Mouse (Mus musculus) kidney, embryonic 15.5 days (tissue): ENCODE measurements around the gene Taf6l. TPM values are rescaled to one million over a fixed set of nuclear protein-coding genes. Genes with fewer than 3 reads are reported as not detected.
A peak's percentile ranks its signal among the peaks of the same experiment; 100 is the strongest.

Experiments used
- ATAC-seq: fragments of 200-750 bp; cut with Nextera tagmentation; replicated peaks from 2 replicates; pipeline ENCODE4 v1.8.0; 2017; ENCODE audit warnings: moderate TSS enrichment; ENCODE audit not compliant: low FRiP score
- H3K27ac ChIP-seq: fragments of 300-500 bp; sonication (generic); 2 replicates; pipeline ENCODE4 v1.5.1; 2015; ENCODE audit warnings: mild to moderate bottlenecking, inconsistent platforms
- H3K27me3 ChIP-seq: fragments of 300-500 bp; sonication (generic); 2 replicates; pipeline ENCODE4 v1.6.1; 2015; ENCODE audit warnings: inconsistent platforms
- H3K36me3 ChIP-seq: fragments of 300-500 bp; sonication (generic); 2 replicates; pipeline ENCODE4 v1.6.1; 2015; ENCODE audit warnings: inconsistent platforms
- H3K4me1 ChIP-seq: fragments of 300-500 bp; sonication (generic); 2 replicates; pipeline ENCODE4 v1.6.1; 2015; ENCODE audit warnings: inconsistent platforms
- H3K4me2 ChIP-seq: fragments of 300-500 bp; sonication (generic); 2 replicates; pipeline ENCODE4 v1.6.1; 2015; ENCODE audit warnings: moderate library complexity, mild to moderate bottlenecking, inconsistent platforms
- H3K4me3 ChIP-seq: fragments of 300-500 bp; sonication (generic); replicated peaks from 2 replicates; pipeline ENCODE4 v1.5.1; 2015; ENCODE audit warnings: mild to moderate bottlenecking, inconsistent platforms
- H3K9ac ChIP-seq: fragments of 300-500 bp; sonication (generic); 2 replicates; pipeline ENCODE4 v1.6.1; 2015; ENCODE audit warnings: mild to moderate bottlenecking, inconsistent platforms
- H3K9me3 ChIP-seq: fragments of 300-500 bp; sonication (generic); replicated peaks from 2 replicates; pipeline ENCODE4 v1.6.1; 2016; ENCODE audit warnings: inconsistent platforms
- WGBS: fragments of 180-500 bp; shearing (Covaris S2); methylation state at CpG from one replicate; pipeline ENCODE4 v1.1.7; 2015; ENCODE audit warnings: mixed read lengths; 5-methylcytosine and 5-hydroxymethylcytosine counted together
- polyA plus RNA-seq: library from polyadenylated mRNA; unstranded; fragments of >200 nt; fragmentation: Nextera tagmentation; extraction: Ambion mirVana; gene quantifications from 2 replicates; pipeline ENCODE4 v1.2.1, GENCODE M21; 2015

The Taf6l gene
- polyA plus RNA-seq, 1 experiment from 2014 or later = 35.1 TPM

- Histone ChIP-seq H3K27ac (no peak overlapping the region), H3K4me2 (peak overlapping the region; percentile 88), H3K4me3 (peak overlapping the region; percentile 17; the same call in 1 of the 2 replicates), H3K27me3 (no peaks in the 10 kb centered on the region), H3K9me3 (no peaks in the 10 kb centered on the region), H3K9ac (peak overlapping the region; percentile 28; the same call in 1 of the 2 replicates), H3K4me1 (peaks cover 30% of the 10 kb centered on the region), H3K36me3 (peaks cover 50% of the 10 kb centered on the region)
- ATAC-seq = no peak
- WGBS = 84% methylated on average over 3 of the region's 3 CpGs
Observed at GRCm38 (mm10) chr19:8817001-8817400, 30.8 kb upstream of the Taf6l start.

- Histone ChIP-seq H3K27ac (peak overlapping the region; percentile 27; the same call in 1 of the 2 replicates), H3K4me2 (0 out of 2 replicates have a peak overlapping the region, but pooled peaks have one; percentile 27), H3K4me3 (no peak overlapping the region), H3K4me1 (peaks cover 27% of the 10 kb centered on the region), H3K9ac (no peak overlapping the region), H3K36me3 (peaks cover 61% of the 10 kb centered on the region), H3K27me3 (no peaks in the 10 kb centered on the region), H3K9me3 (no peaks in the 10 kb centered on the region)
- WGBS = 61% methylated on average over 11 of the region's 11 CpGs
- ATAC-seq = no peak
Observed at GRCm38 (mm10) chr19:8815812-8816211, 29.6 kb upstream of the Taf6l start.

- no peak overlapping the region for H3K9ac ChIP-seq
- peaks cover 20% of the 10 kb centered on the region for H3K4me1 ChIP-seq
- ATAC-seq = no peak
- 95% methylated on average over 5 of the region's 5 CpGs for WGBS
- no peak overlapping the region for H3K4me2 ChIP-seq
- no peaks in the 10 kb centered on the region for H3K27me3 ChIP-seq
- no peak overlapping the region for H3K27ac ChIP-seq
- peaks cover 78% of the 10 kb centered on the region for H3K36me3 ChIP-seq
- H3K9me3 ChIP-seq = no peaks in the 10 kb centered on the region
- no peak overlapping the region for H3K4me3 ChIP-seq
Observed at GRCm38 (mm10) chr19:8806810-8807209, 20.6 kb upstream of the Taf6l start.

- no peak overlapping the region for H3K4me3 ChIP-seq
- H3K27ac ChIP-seq = no peak overlapping the region
- no peak overlapping the region for H3K4me2 ChIP-seq
- H3K9ac ChIP-seq = no peak overlapping the region
- 90% methylated on average over 11 of the region's 11 CpGs for WGBS
- H3K27me3 ChIP-seq = no peaks in the 10 kb centered on the region
- H3K4me1 ChIP-seq = peaks cover 23% of the 10 kb centered on the region
- no peaks in the 10 kb centered on the region for H3K9me3 ChIP-seq
- H3K36me3 ChIP-seq = peaks cover 56% of the 10 kb centered on the region
- ATAC-seq = no peak
Observed at GRCm38 (mm10) chr19:8803879-8804660, 17.9 kb upstream of the Taf6l start.

GRCm38 (mm10) chr19:8803204-8803780 lies 17.1 kb upstream of the Taf6l start:
- WGBS = 87% methylated on average over 9 of the region's 9 CpGs
- H3K4me1 ChIP-seq = peaks cover 23% of the 10 kb centered on the region
- H3K9ac ChIP-seq = no peak overlapping the region
- H3K4me3 ChIP-seq = peak overlapping the region; percentile 79
- H3K27ac ChIP-seq = peak overlapping the region; percentile 97
- peaks cover 48% of the 10 kb centered on the region for H3K36me3 ChIP-seq
- no peak for ATAC-seq
- H3K27me3 ChIP-seq = no peaks in the 10 kb centered on the region
- peak overlapping the region; percentile 76 for H3K4me2 ChIP-seq
- H3K9me3 ChIP-seq = no peaks in the 10 kb centered on the region

GRCm38 (mm10) chr19:8802130-8802821 lies 16.1 kb upstream of the Taf6l start, which contains the start of gene Zbtb3:
Gene Zbtb3 (plus strand): TSS chr19:8802555.
- WGBS = under 1% methylated on average over 30 of the region's 30 CpGs
- Histone ChIP-seq H3K9ac (peak within 1 kb of the TSS; percentile 60), H3K4me3 (peak within 1 kb of the TSS; percentile 79)

GRCm38 (mm10) chr19:8798947-8799315 lies 12.7 kb upstream of the Taf6l start:
- H3K4me3 ChIP-seq = peak overlapping the region; percentile 86

More at GRCm38 (mm10) chr19:8802130-8802821, 16.1 kb upstream of the Taf6l start, which contains the start of gene Zbtb3:
- peak within 1 kb of the TSS; percentile 97 for H3K27ac ChIP-seq
- no peaks in the 10 kb centered on the region for H3K27me3 ChIP-seq
- peak; percentile 97 for ATAC-seq
- H3K4me2 ChIP-seq = peak within 1 kb of the TSS; percentile 76
- peaks cover 29% of the 10 kb centered on the region for H3K4me1 ChIP-seq
- peaks cover 38% of the 10 kb centered on the region for H3K36me3 ChIP-seq
- no peaks in the 10 kb centered on the region for H3K9me3 ChIP-seq

GRCm38 (mm10) chr19:8798264-8798946 lies 12.2 kb upstream of the Taf6l start, which contains the start of gene Polr2g:
Gene Polr2g (minus strand): TSS chr19:8798577.
- WGBS = 1% methylated on average over 25 of the region's 25 CpGs
- H3K4me3 ChIP-seq = peak within 1 kb of the TSS; percentile 86
- peak within 1 kb of the TSS; percentile 85 for H3K27ac ChIP-seq

More at GRCm38 (mm10) chr19:8798947-8799315, 12.7 kb upstream of the Taf6l start:
- Histone ChIP-seq H3K9me3 (no peaks in the 10 kb centered on the region), H3K27me3 (no peaks in the 10 kb centered on the region), H3K9ac (peak overlapping the region; percentile 85; the same call in 1 of the 2 replicates), H3K27ac (peak overlapping the region; percentile 85; the same call in 1 of the 2 replicates), H3K36me3 (peaks cover 31% of the 10 kb centered on the region), H3K4me2 (peak overlapping the region; percentile 81), H3K4me1 (peaks cover 31% of the 10 kb centered on the region)
- no peak for ATAC-seq

GRCm38 (mm10) chr19:8790171-8790570 lies 4.0 kb upstream of the Taf6l start:
- Histone ChIP-seq H3K4me2 (no peak overlapping the region), H3K9ac (no peak overlapping the region), H3K27ac (no peak overlapping the region), H3K9me3 (no peaks in the 10 kb centered on the region), H3K36me3 (peaks cover 45% of the 10 kb centered on the region), H3K27me3 (no peaks in the 10 kb centered on the region), H3K4me1 (peaks cover 10% of the 10 kb centered on the region), H3K4me3 (no peak overlapping the region)
- no peak for ATAC-seq
- WGBS = 71% methylated on average over 7 of the region's 7 CpGs

More at GRCm38 (mm10) chr19:8798264-8798946, 12.2 kb upstream of the Taf6l start, which contains the start of gene Polr2g:
- H3K4me2 ChIP-seq = peak within 1 kb of the TSS; percentile 81
- H3K27me3 ChIP-seq = no peaks in the 10 kb centered on the region
- ATAC-seq = peak; percentile 83
- H3K9me3 ChIP-seq = no peaks in the 10 kb centered on the region
- peak within 1 kb of the TSS; percentile 85 for H3K9ac ChIP-seq
- H3K4me1 ChIP-seq = peaks cover 26% of the 10 kb centered on the region
- H3K36me3 ChIP-seq = peaks cover 33% of the 10 kb centered on the region

DNA sequence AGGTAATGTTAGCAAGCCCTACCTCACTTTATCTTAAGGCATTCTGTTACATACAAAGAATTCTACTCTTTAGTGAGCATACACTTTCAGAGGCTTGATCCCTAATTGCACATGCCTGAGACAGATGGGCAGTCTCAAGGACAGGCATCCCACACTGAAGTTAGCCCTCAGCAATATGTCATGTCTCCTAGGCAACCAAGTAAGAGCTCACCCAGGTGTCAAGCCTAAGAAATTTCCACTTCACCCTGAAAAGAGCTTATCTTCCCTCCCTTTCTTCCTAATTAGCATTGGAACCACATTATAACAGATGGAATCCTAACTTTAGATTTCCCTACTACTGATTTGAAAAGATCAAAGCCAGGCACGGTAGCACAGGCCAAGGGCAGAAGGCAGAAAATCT lies 3.0 kb upstream of the Taf6l start:
- no peaks in the 10 kb centered on the region for H3K9me3 ChIP-seq
- peaks cover 37% of the 10 kb centered on the region for H3K36me3 ChIP-seq
- H3K4me2 ChIP-seq = no peak overlapping the region
- H3K27me3 ChIP-seq = no peaks in the 10 kb centered on the region
- H3K4me3 ChIP-seq = no peak overlapping the region
- no peak for ATAC-seq
- peaks cover 13% of the 10 kb centered on the region for H3K4me1 ChIP-seq
- 52% methylated on average over 1 of the region's 1 CpGs for WGBS
- no peak overlapping the region for H3K9ac ChIP-seq
- no peak overlapping the region for H3K27ac ChIP-seq

DNA sequence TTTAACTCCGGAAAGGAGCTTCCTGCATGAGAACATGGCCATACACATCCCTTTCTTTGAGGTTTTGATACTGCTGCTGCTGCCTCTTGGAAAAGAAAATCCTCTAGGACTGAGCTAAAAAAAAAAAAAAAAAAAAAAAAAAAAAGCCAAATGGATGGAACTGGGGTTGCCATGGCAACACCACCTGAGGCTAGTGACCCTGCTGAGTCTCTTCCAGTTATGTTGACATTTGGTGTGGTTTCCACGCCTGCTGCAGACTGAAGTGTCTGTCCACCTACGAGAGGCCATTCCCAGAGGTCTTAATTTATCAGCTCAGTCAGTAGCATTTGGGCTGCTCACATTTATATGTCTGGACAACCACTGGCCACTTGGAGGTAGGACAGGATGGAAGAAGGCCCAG lies 2.3 kb upstream of the Taf6l start:
- Histone ChIP-seq H3K9ac (no peak overlapping the region), H3K9me3 (no peaks in the 10 kb centered on the region), H3K4me3 (no peak overlapping the region), H3K27me3 (no peaks in the 10 kb centered on the region), H3K27ac (no peak overlapping the region), H3K4me2 (no peak overlapping the region), H3K36me3 (peaks cover 36% of the 10 kb centered on the region), H3K4me1 (peaks cover 13% of the 10 kb centered on the region)
- ATAC-seq = no peak
- 24% methylated on average over 3 of the region's 3 CpGs for WGBS
